Mouse (Mus musculus): ENCODE data around the gene Ptms. TPM values are rescaled to one million over a fixed set of nuclear protein-coding genes. Genes with fewer than 3 reads are reported as not detected.

Ptms gene
- polyA plus RNA-seq, 1 experiment: 1,797 TPM

- DNase-seq: no peak
- H3K27me3 ChIP-seq (ENCODE audit: control insufficient read depth, insufficient read depth, low read length): no peaks in the 10 kb centered on the region
- no peak overlapping the region for H3K27ac ChIP-seq (ENCODE audit: control insufficient read depth, insufficient read depth, low read length)
- H3K4me3 ChIP-seq (ENCODE audit: control insufficient read depth, insufficient read depth, low read length): no peak overlapping the region
- no peak for TF ChIP-seq CTCF (IDR thresholded peaks at IDR 0.05; ENCODE audit: borderline replicate concordance, control insufficient read depth, extremely low read depth, insufficient read depth, low read length, poor library complexity)
- TF ChIP-seq POLR2A (IDR thresholded peaks at IDR 0.05; ENCODE audit: control insufficient read depth, extremely low read depth, insufficient read depth, low read length, poor library complexity): no peak
- peaks cover 99% of the 10 kb centered on the region for H3K36me3 ChIP-seq (ENCODE audit: control insufficient read depth, insufficient read depth, low read length)
- 67% methylated on average over 3 of the region's 3 CpGs for WGBS
- peaks cover 22% of the 10 kb centered on the region for H3K4me1 ChIP-seq (replicated peaks; ENCODE audit: control insufficient read depth, insufficient read depth, low read length)
These were observed 45.6 kb downstream of the Ptms start for GRCm38 (mm10) chr6:124874348-124874747.

GRCm38 (mm10) chr6:124866560-124866959 lies 53.3 kb downstream of the Ptms start:
- H3K4me1 ChIP-seq (replicated peaks; ENCODE audit: control insufficient read depth, insufficient read depth, low read length): peaks cover 40% of the 10 kb centered on the region
- DNase-seq: no peak
- WGBS: 88% methylated on average over 7 of the region's 7 CpGs
- H3K27me3 ChIP-seq (ENCODE audit: control insufficient read depth, insufficient read depth, low read length): no peaks in the 10 kb centered on the region
- no peak for TF ChIP-seq POLR2A (IDR thresholded peaks at IDR 0.05; ENCODE audit: control insufficient read depth, extremely low read depth, insufficient read depth, low read length, poor library complexity)
- TF ChIP-seq CTCF (IDR thresholded peaks at IDR 0.05; ENCODE audit: borderline replicate concordance, control insufficient read depth, extremely low read depth, insufficient read depth, low read length, poor library complexity): no peak
- no peak overlapping the region for H3K27ac ChIP-seq (ENCODE audit: control insufficient read depth, insufficient read depth, low read length)
- H3K4me3 ChIP-seq (ENCODE audit: control insufficient read depth, insufficient read depth, low read length): no peak overlapping the region
- peaks cover 62% of the 10 kb centered on the region for H3K36me3 ChIP-seq (ENCODE audit: control insufficient read depth, insufficient read depth, low read length)

DNA sequence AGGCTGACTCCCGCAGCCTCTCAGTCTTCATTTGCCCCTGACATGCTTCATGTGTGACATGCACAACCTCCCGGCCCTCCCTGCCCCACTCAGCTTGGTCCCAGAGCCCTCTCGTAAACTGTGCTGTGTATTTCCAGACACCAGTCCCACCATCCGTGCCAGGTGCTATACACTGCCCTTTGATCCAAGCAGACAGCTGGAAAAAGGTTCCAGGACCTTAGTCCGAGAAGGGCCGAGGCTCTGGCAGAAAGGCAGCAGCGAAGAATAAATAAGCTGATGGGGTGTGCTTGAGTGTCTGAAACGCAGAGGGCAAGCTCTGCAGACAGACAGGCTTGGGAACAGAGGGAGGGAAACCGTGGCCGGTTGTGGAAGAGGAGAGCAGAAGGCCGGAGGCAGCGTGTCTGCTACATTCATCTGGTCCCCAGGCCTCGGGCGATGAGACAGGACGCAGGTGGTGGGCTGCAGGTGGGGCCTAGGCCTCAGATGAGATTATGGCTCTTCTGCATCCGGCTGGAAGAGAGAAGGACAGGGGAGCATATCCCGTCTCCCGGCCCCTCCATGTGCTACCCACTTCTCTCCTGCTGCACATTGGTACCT lies 54.0 kb downstream of the Ptms start:
- Histone ChIP-seq H3K27me3 (ENCODE audit: control insufficient read depth, insufficient read depth, low read length) (no peaks in the 10 kb centered on the region), H3K36me3 (ENCODE audit: control insufficient read depth, insufficient read depth, low read length) (peaks cover 55% of the 10 kb centered on the region), H3K4me1 (replicated peaks; ENCODE audit: control insufficient read depth, insufficient read depth, low read length) (peaks cover 47% of the 10 kb centered on the region), H3K4me3 (ENCODE audit: control insufficient read depth, insufficient read depth, low read length) (no peak overlapping the region), H3K27ac (ENCODE audit: control insufficient read depth, insufficient read depth, low read length) (peak overlapping the region; percentile 13; the same call in 1 of the 2 replicates)
- DNase-seq: no peak
- no peak for TF ChIP-seq POLR2A (IDR thresholded peaks at IDR 0.05; ENCODE audit: control insufficient read depth, extremely low read depth, insufficient read depth, low read length, poor library complexity)
- no peak for TF ChIP-seq CTCF (IDR thresholded peaks at IDR 0.05; ENCODE audit: borderline replicate concordance, control insufficient read depth, extremely low read depth, insufficient read depth, low read length, poor library complexity)
- WGBS: 93% methylated on average over 18 of the region's 18 CpGs

Other genes starting within 250 kb of the Ptms start
- gene Emg1, start 207.9 kb downstream of the Ptms start, polyA plus RNA-seq (2012; rRNA removed): 203 and 210 TPM in 2 replicates
- gene Phb2, start 207.8 kb downstream of the Ptms start, polyA plus RNA-seq (2012; rRNA removed): 150 and 171 TPM in 2 replicates
- 210 and 212 TPM in 2 replicates for gene Ptpn6, start 181.4 kb downstream of the Ptms start, polyA plus RNA-seq (2012; rRNA removed)
- 265 and 352 TPM in 2 replicates for gene Grcc10, start 178.7 kb downstream of the Ptms start, polyA plus RNA-seq (2012; rRNA removed)
- gene Gm45234, start 164.1 kb downstream of the Ptms start, polyA plus RNA-seq (2012; rRNA removed): not detected in 2 replicates
- gene Atn1, start 163.6 kb downstream of the Ptms start, polyA plus RNA-seq (2012; rRNA removed): 48.3 and 51.6 TPM in 2 replicates
- gene Eno2, start 150.4 kb downstream of the Ptms start, polyA plus RNA-seq (2012; rRNA removed): 10.2 and 12.9 TPM in 2 replicates
- gene Lrrc23, start 140.4 kb downstream of the Ptms start, polyA plus RNA-seq (2012; rRNA removed): 4.0 and 5.5 TPM in 2 replicates
- gene Spsb2, start 111.4 kb downstream of the Ptms start, polyA plus RNA-seq (2012; rRNA removed): 7.1 and 8.1 TPM in 2 replicates
- gene Tpi1, start 105.8 kb downstream of the Ptms start, polyA plus RNA-seq (2012; rRNA removed): 171 and 181 TPM in 2 replicates
- gene Usp5, start 90.6 kb downstream of the Ptms start, polyA plus RNA-seq (2012; rRNA removed): 118 and 121 TPM in 2 replicates
- 202 and 248 TPM in 2 replicates for gene Cdca3, start 90.6 kb downstream of the Ptms start, polyA plus RNA-seq (2012; rRNA removed)
- gene Gnb3, start 79.8 kb downstream of the Ptms start, polyA plus RNA-seq (2012; rRNA removed): 2.8 and 4.0 TPM in 2 replicates
- 20.1 and 26.8 TPM in 2 replicates for gene P3h3, start 62.4 kb downstream of the Ptms start, polyA plus RNA-seq (2012; rRNA removed)
- 136 and 138 TPM in 2 replicates for gene Gpr162, start 56.1 kb downstream of the Ptms start, polyA plus RNA-seq (2012; rRNA removed)
- 549 and 565 TPM in 2 replicates for gene Cd4, start 31.9 kb downstream of the Ptms start, polyA plus RNA-seq (2012; rRNA removed)
- 27.7 and 30.1 TPM in 2 replicates for gene Lag3, start 8.4 kb downstream of the Ptms start, polyA plus RNA-seq (2012; rRNA removed)
- gene Mlf2, start 11.3 kb upstream of the Ptms start, polyA plus RNA-seq (2012; rRNA removed): 404 and 428 TPM in 2 replicates
- 168 and 199 TPM in 2 replicates for gene Cops7a, start 45.4 kb upstream of the Ptms start, polyA plus RNA-seq (2012; rRNA removed)
- 5.1 and 5.5 TPM in 2 replicates for gene Pianp, start 76.6 kb upstream of the Ptms start, polyA plus RNA-seq (2012; rRNA removed)
- gene Zfp384, start 89.0 kb upstream of the Ptms start, polyA plus RNA-seq (2012; rRNA removed): 117 and 126 TPM in 2 replicates
- 96.8 and 99.4 TPM in 2 replicates for gene Ing4, start 119.7 kb upstream of the Ptms start, polyA plus RNA-seq (2012; rRNA removed)
- 70.8 and 89.5 TPM in 2 replicates for gene Acrbp, start 129.6 kb upstream of the Ptms start, polyA plus RNA-seq (2012; rRNA removed)
- 35.7 and 40.0 TPM in 2 replicates for gene Lpar5, start 147.8 kb upstream of the Ptms start, polyA plus RNA-seq (2012; rRNA removed)
- 127 and 211 TPM in 2 replicates for gene Chd4, start 175.9 kb upstream of the Ptms start, polyA plus RNA-seq (2012; rRNA removed)
- 26.4 and 28.6 TPM in 2 replicates for gene Nop2, start 211.8 kb upstream of the Ptms start, polyA plus RNA-seq (2012; rRNA removed)
- gene Iffo1, start 225.1 kb upstream of the Ptms start, polyA plus RNA-seq (2012; rRNA removed): 90.4 and 94.6 TPM in 2 replicates
- 3,688 and 4,326 TPM in 2 replicates for gene Gapdh, start 246.4 kb upstream of the Ptms start, polyA plus RNA-seq (2012; rRNA removed)

All from thymus, adult 2 months (tissue).